Mouse (Mus musculus) testis, adult 2 months (tissue): Measurements from ENCODE around the gene Tor1a. TPM values are rescaled to one million over a fixed set of nuclear protein-coding genes. Genes with fewer than 3 reads are reported as not detected.
A peak's percentile ranks its signal among the peaks of the same experiment; 100 is the strongest.

Experiments
- H3K27ac ChIP-seq: fragments of 200-500 bp; 2 replicates; pipeline ENCODE4 v1.5.1; 2012; ENCODE audit warnings: low read depth, low read length; ENCODE audit not compliant: control insufficient read depth, insufficient read depth
- H3K27me3 ChIP-seq: fragments of 200-500 bp; 2 replicates; pipeline ENCODE4 v1.6.1; 2012; ENCODE audit warnings: mild to moderate bottlenecking, low read length, moderate library complexity; ENCODE audit not compliant: control insufficient read depth, insufficient read depth
- H3K36me3 ChIP-seq: fragments of 200-500 bp; 2 replicates; pipeline ENCODE4 v1.6.1; 2012; ENCODE audit warnings: mild to moderate bottlenecking, low read length; ENCODE audit not compliant: control insufficient read depth, insufficient read depth
- H3K4me1 ChIP-seq: fragments of 200-500 bp; 2 replicates; pipeline ENCODE4 v1.6.1; 2012; ENCODE audit warnings: low read length; ENCODE audit not compliant: control insufficient read depth, insufficient read depth
- H3K4me3 ChIP-seq: fragments of 200-500 bp; 2 replicates; pipeline ENCODE4 v1.5.1; 2012; ENCODE audit warnings: low read depth, mild to moderate bottlenecking, low read length, moderate library complexity, mixed read lengths; ENCODE audit not compliant: control insufficient read depth
- CTCF ChIP-seq: fragments of 200-500 bp; IDR thresholded peaks from 2 replicates; pipeline ENCODE4 v1.5.1; 2012; ENCODE audit warnings: low read depth, mild to moderate bottlenecking, inconsistent platforms, low read length, moderate library complexity; ENCODE audit not compliant: control insufficient read depth, insufficient read depth, insufficient replicate concordance
- POLR2A ChIP-seq: fragments of 200-500 bp; IDR thresholded peaks from 2 replicates; pipeline ENCODE4 v1.6.1; 2012; ENCODE audit warnings: low read depth, mild to moderate bottlenecking, inconsistent platforms, low read length, moderate library complexity; ENCODE audit not compliant: control insufficient read depth
- polyA plus RNA-seq: library from polyadenylated mRNA; depleted of rRNA; stranded (reverse); fragments of >200 nt; gene quantifications from 2 replicates; pipeline ENCODE4 v1.2.3, GENCODE M21; 2012; rRNA removed

Gene Tor1a
- polyA plus RNA-seq: 10.5 and 11.1 TPM in 2 replicates

GRCm38 (mm10) chr2:30967352-30968327 is at the start of gene Tor1a:
Tor1a (minus strand) TSS chr2:30967933.
- Histone ChIP-seq H3K4me3 (peak within 1 kb of the TSS; percentile 98), H3K4me1 (peaks cover 7% of the 10 kb centered on the region), H3K27me3 (no peaks in the 10 kb centered on the region), H3K27ac (peak within 1 kb of the TSS; percentile 78), H3K36me3 (peaks cover 3% of the 10 kb centered on the region; the same call in 1 of the 2 replicates)
- TF ChIP-seq POLR2A: peak; percentile 82
- TF ChIP-seq CTCF: no peak

GRCm38 (mm10) chr2:31013371-31014120 is 45.8 kb upstream of the Tor1a start:
- no peak overlapping the region for H3K27ac ChIP-seq
- H3K36me3 ChIP-seq: no peaks in the 10 kb centered on the region; the same call in none of the 2 replicates
- no peaks in the 10 kb centered on the region for H3K27me3 ChIP-seq
- H3K4me3 ChIP-seq: no peak overlapping the region
- TF ChIP-seq CTCF (no peak), POLR2A (no peak)
- no peaks in the 10 kb centered on the region for H3K4me1 ChIP-seq

- H3K4me1 ChIP-seq: no peaks in the 10 kb centered on the region; the same call in 1 of the 2 replicates
- peak overlapping the region; percentile 18 for H3K27ac ChIP-seq
- no peak overlapping the region for H3K4me3 ChIP-seq
- TF ChIP-seq CTCF (no peak), POLR2A (no peak)
- H3K27me3 ChIP-seq: no peaks in the 10 kb centered on the region
- H3K36me3 ChIP-seq: peaks cover 1% of the 10 kb centered on the region
Measured at GRCm38 (mm10) chr2:31007208-31007607, 39.5 kb upstream of the Tor1a start.

GRCm38 (mm10) chr2:31006434-31006833 is 38.7 kb upstream of the Tor1a start:
- H3K36me3 ChIP-seq: peaks cover 1% of the 10 kb centered on the region
- H3K4me1 ChIP-seq: no peaks in the 10 kb centered on the region; the same call in 1 of the 2 replicates
- no peaks in the 10 kb centered on the region for H3K27me3 ChIP-seq
- no peak for TF ChIP-seq CTCF
- TF ChIP-seq POLR2A: peak; percentile 56; the same call in 1 of the 2 replicates
- H3K27ac ChIP-seq: peak overlapping the region; percentile 81
- H3K4me3 ChIP-seq: peak overlapping the region; percentile 28; the same call in 1 of the 2 replicates

- no peak for TF ChIP-seq CTCF
- TF ChIP-seq POLR2A: no peak
- Histone ChIP-seq H3K27me3 (no peaks in the 10 kb centered on the region), H3K36me3 (peaks cover 1% of the 10 kb centered on the region), H3K4me3 (no peak overlapping the region), H3K27ac (peak overlapping the region; percentile 60), H3K4me1 (no peaks in the 10 kb centered on the region; the same call in 1 of the 2 replicates)
Measured at GRCm38 (mm10) chr2:31005453-31005852, 37.7 kb upstream of the Tor1a start.

- TF ChIP-seq POLR2A: no peak
- no peak for TF ChIP-seq CTCF
- H3K27me3 ChIP-seq: no peaks in the 10 kb centered on the region
- H3K27ac ChIP-seq: no peak overlapping the region
- H3K36me3 ChIP-seq: peaks cover 1% of the 10 kb centered on the region
- no peaks in the 10 kb centered on the region; the same call in 1 of the 2 replicates for H3K4me1 ChIP-seq
- no peak overlapping the region for H3K4me3 ChIP-seq
Measured at GRCm38 (mm10) chr2:31002857-31003256, 35.1 kb upstream of the Tor1a start.
